Mouse (Mus musculus) B cell, adult 62 days (primary cell): Measurements from ENCODE around the gene Crtam. TPM values are rescaled to one million over a fixed set of nuclear protein-coding genes. Genes with fewer than 3 reads are reported as not detected.

ENCODE experiments used
- total RNA-seq: library from RNA; stranded (reverse); gene quantifications from 4 replicates; pipeline ENCODE4 v1.2.4, GENCODE M21; 2023

Crtam gene
- 0.40 to 0.94 TPM (median 0.50 TPM) in 4 replicates for total RNA-seq

GRCm38 (mm10) chr9:41004415-41004814 lies at the start of gene Crtam:
Gene Crtam (minus strand): TSS chr9:41004628.

GRCm38 (mm10) chr9:40963586-40964417 lies 40.6 kb downstream of the Crtam start, which contains the start of gene Jhy:
Gene Jhy (minus strand): TSS chr9:40964118.

Other genes starting within 250 kb of the Crtam start
- 1,424 to 1,680 TPM (median 1,527 TPM) in 4 replicates for gene Hspa8, start 203.6 kb downstream of the Crtam start, total RNA-seq
- gene Bsx, start 130.5 kb downstream of the Crtam start, total RNA-seq, result not detected in 4 replicates
- gene Jhy, start 40.5 kb downstream of the Crtam start, total RNA-seq, result 0.60 to 0.67 TPM (median 0.60 TPM) in 3 of 4 replicates, not detected in the other
- 5.8 to 7.7 TPM (median 6.9 TPM) in 4 replicates for gene Ubash3b, start 157.1 kb upstream of the Crtam start, total RNA-seq